Mouse (Mus musculus) layer of hippocampus, adult 9-10 months (tissue): Measurements from ENCODE around the gene Slc31a2.
"Not testable (repeated sequence)": the region's sequence is repeated elsewhere in the genome, so short reads cannot be mapped to it uniquely, and the experiment has no call there.

Source experiments
- DNase-seq: peaks from one replicate; pipeline ENCODE4 v3.0.0; 2022; ENCODE audit warnings: low spot score

Gene Slc31a2

GRCm38 (mm10) chr4:62262276-62262675 lies at the start of gene Slc31a2:
Gene Slc31a2, plus strand, starts transcription at chr4:62262562.
- DNase-seq = no peak

GRCm38 (mm10) chr4:62213490-62213889 lies 48.9 kb upstream of the Slc31a2 start:
- DNase-seq = no peak

- DNase-seq = no peak
These were observed 34.0 kb upstream of the Slc31a2 start for GRCm38 (mm10) chr4:62228391-62228790.

- no peak for DNase-seq
These were observed 32.9 kb upstream of the Slc31a2 start for GRCm38 (mm10) chr4:62229448-62229847.

GRCm38 (mm10) chr4:62230153-62230552 lies 32.2 kb upstream of the Slc31a2 start:
- no peak for DNase-seq

- no peak for DNase-seq
These were observed 31.6 kb upstream of the Slc31a2 start, which contains the start of gene Zfp37 for GRCm38 (mm10) chr4:62230769-62231168. Gene Zfp37, minus strand, starts transcription at chr4:62231047.

- no peak for DNase-seq
These were observed 21.8 kb upstream of the Slc31a2 start for GRCm38 (mm10) chr4:62240586-62240985.

- no peak for DNase-seq
These were observed 14.0 kb upstream of the Slc31a2 start for GRCm38 (mm10) chr4:62248328-62248727.

GRCm38 (mm10) chr4:62250896-62251544 lies 11.3 kb upstream of the Slc31a2 start:
- DNase-seq = no peak

GRCm38 (mm10) chr4:62251776-62252175 lies 10.6 kb upstream of the Slc31a2 start:
- DNase-seq = no peak

GRCm38 (mm10) chr4:62254551-62254950 lies 7.8 kb upstream of the Slc31a2 start:
- no peak for DNase-seq

- DNase-seq = no peak
These were observed 5.4 kb upstream of the Slc31a2 start for GRCm38 (mm10) chr4:62256931-62257330.

- no peak for DNase-seq
These were observed 927 bp downstream of the Slc31a2 start for GRCm38 (mm10) chr4:62263133-62263844.

GRCm38 (mm10) chr4:62265154-62265836 lies 2.9 kb downstream of the Slc31a2 start:
- no peak for DNase-seq

- not testable (repeated sequence) for DNase-seq
These were observed 3.7 kb downstream of the Slc31a2 start for GRCm38 (mm10) chr4:62266016-62266415.

GRCm38 (mm10) chr4:62267101-62267500 lies 4.7 kb downstream of the Slc31a2 start:
- DNase-seq = no peak

GRCm38 (mm10) chr4:62272696-62273095 lies 10.3 kb downstream of the Slc31a2 start:
- DNase-seq = no peak

- no peak for DNase-seq
These were observed 11.6 kb downstream of the Slc31a2 start for GRCm38 (mm10) chr4:62273916-62274315.

GRCm38 (mm10) chr4:62274841-62275536 lies 12.6 kb downstream of the Slc31a2 start:
- no peak for DNase-seq

- no peak for DNase-seq
These were observed 14.3 kb downstream of the Slc31a2 start for GRCm38 (mm10) chr4:62276642-62277041.

GRCm38 (mm10) chr4:62277222-62277621 lies 14.9 kb downstream of the Slc31a2 start:
- DNase-seq = no peak

- no peak for DNase-seq
These were observed 15.7 kb downstream of the Slc31a2 start for GRCm38 (mm10) chr4:62278081-62278480.
